Mouse (Mus musculus) intestine, postnatal 0 days (tissue): ENCODE results near the gene Tmem251. TPM values are rescaled to one million over a fixed set of nuclear protein-coding genes. Genes with fewer than 3 reads are reported as not detected.

Experiments used
- ATAC-seq: fragments of 200-750 bp; cut with Nextera tagmentation; 2 replicates; pipeline ENCODE4 v1.8.0; 2017; ENCODE audit warnings: mild to moderate bottlenecking, moderate TSS enrichment, moderate library complexity
- H3K27ac ChIP-seq: fragments of 300-500 bp; sonication (generic); 2 replicates; pipeline ENCODE4 v1.5.1; 2014; ENCODE audit warnings: mild to moderate bottlenecking, low read depth, low read length, moderate library complexity
- H3K27me3 ChIP-seq: fragments of 300-500 bp; sonication (generic); replicated peaks from 2 replicates; pipeline ENCODE4 v1.6.1; 2014; ENCODE audit warnings: low read length, mixed read lengths; ENCODE audit not compliant: control insufficient read depth, insufficient read depth
- H3K36me3 ChIP-seq: fragments of 300-500 bp; sonication (generic); 2 replicates; pipeline ENCODE4 v1.6.1; 2014; ENCODE audit warnings: mild to moderate bottlenecking, moderate library complexity; ENCODE audit not compliant: control insufficient read depth, insufficient read depth
- H3K4me1 ChIP-seq: fragments of 300-500 bp; sonication (generic); replicated peaks from 2 replicates; pipeline ENCODE4 v1.6.1; 2014; ENCODE audit warnings: antibody characterized with exemption, low read length, mixed read lengths; ENCODE audit not compliant: control insufficient read depth, insufficient read depth
- H3K4me2 ChIP-seq: fragments of 300-500 bp; sonication (generic); replicated peaks from 2 replicates; pipeline ENCODE4 v1.6.1; 2014; ENCODE audit warnings: low read depth, mild to moderate bottlenecking, moderate library complexity
- H3K4me3 ChIP-seq: fragments of 300-500 bp; sonication (generic); 2 replicates; pipeline ENCODE4 v1.5.1; 2014; ENCODE audit warnings: low read depth, low read length
- H3K9ac ChIP-seq: fragments of 300-500 bp; sonication (generic); 2 replicates; pipeline ENCODE4 v1.6.1; 2014; ENCODE audit warnings: mild to moderate bottlenecking, low read depth, low read length
- H3K9me3 ChIP-seq: fragments of 300-500 bp; sonication (generic); 2 replicates; pipeline ENCODE4 v1.6.1; 2016; ENCODE audit warnings: mixed run types; ENCODE audit not compliant: control insufficient read depth
- CTCF ChIP-seq: sonication (generic); IDR thresholded peaks from 2 replicates; pipeline ENCODE4 v1.5.1; 2016; ENCODE audit warnings: low read depth, mild to moderate bottlenecking, control low read depth, antibody characterized with exemption, moderate library complexity
- WGBS: fragments of 180-500 bp; shearing (Covaris S2); extraction: QIAGEN DNeasy Blood & Tissue Kit; methylation state at CpG from one replicate; pipeline ENCODE4 v1.1.7; 2014; 5-methylcytosine and 5-hydroxymethylcytosine counted together
- polyA plus RNA-seq: library from polyadenylated mRNA; unstranded; fragments of >200 nt; fragmentation: Nextera tagmentation; extraction: Ambion mirVana; gene quantifications from 2 replicates; pipeline ENCODE4 v1.2.1, GENCODE M21; 2015

Tmem251 gene
- polyA plus RNA-seq, 1 experiment from 2014 or later = 22.7 TPM

- Histone ChIP-seq H3K27me3 (no peaks in the 10 kb centered on the region), H3K4me3 (no peak overlapping the region), H3K9me3 (no peaks in the 10 kb centered on the region), H3K4me2 (peak overlapping the region; percentile 13), H3K27ac (peak overlapping the region; percentile 76; the same call in 1 of the 2 replicates), H3K4me1 (peaks cover 42% of the 10 kb centered on the region), H3K36me3 (no peaks in the 10 kb centered on the region), H3K9ac (no peak overlapping the region)
- no peak for ATAC-seq
- no peak for TF ChIP-seq CTCF
- 60% methylated on average over 1 of the region's 1 CpGs for WGBS
Observed at GRCm38 (mm10) chr12:102699156-102699555, 44.4 kb upstream of the Tmem251 start.

GRCm38 (mm10) chr12:102700453-102700852 lies 43.1 kb upstream of the Tmem251 start:
- TF ChIP-seq CTCF = no peak
- Histone ChIP-seq H3K27me3 (no peaks in the 10 kb centered on the region), H3K9me3 (no peaks in the 10 kb centered on the region), H3K4me3 (no peak overlapping the region), H3K36me3 (no peaks in the 10 kb centered on the region), H3K27ac (no peak overlapping the region), H3K4me2 (0 out of 2 replicates have a peak overlapping the region, but pooled peaks have one; percentile 25), H3K4me1 (peaks cover 43% of the 10 kb centered on the region), H3K9ac (no peak overlapping the region)
- no peak for ATAC-seq
- 62% methylated on average over 12 of the region's 12 CpGs for WGBS

GRCm38 (mm10) chr12:102701691-102702207 lies 41.8 kb upstream of the Tmem251 start:
- peak overlapping the region; percentile 93 for H3K4me2 ChIP-seq

GRCm38 (mm10) chr12:102702356-102703110 lies 41.0 kb upstream of the Tmem251 start:
- ATAC-seq = no peak
- H3K9ac ChIP-seq = peak overlapping the region; percentile 48; the same call in 1 of the 2 replicates
- H3K36me3 ChIP-seq = no peaks in the 10 kb centered on the region
- peak overlapping the region; percentile 82 for H3K4me3 ChIP-seq
- peak overlapping the region; percentile 93 for H3K4me2 ChIP-seq
- WGBS = 10% methylated on average over 15 of the region's 15 CpGs
- H3K9me3 ChIP-seq = no peaks in the 10 kb centered on the region
- peaks cover 34% of the 10 kb centered on the region for H3K4me1 ChIP-seq
- peak; percentile 80 for TF ChIP-seq CTCF
- H3K27me3 ChIP-seq = no peaks in the 10 kb centered on the region
- H3K27ac ChIP-seq = peak overlapping the region; percentile 92

More at GRCm38 (mm10) chr12:102701691-102702207, 41.8 kb upstream of the Tmem251 start:
- Histone ChIP-seq H3K4me3 (peak overlapping the region; percentile 82), H3K27me3 (no peaks in the 10 kb centered on the region), H3K9ac (no peak overlapping the region), H3K36me3 (no peaks in the 10 kb centered on the region), H3K27ac (peak overlapping the region; percentile 11; the same call in 1 of the 2 replicates), H3K4me1 (peaks cover 42% of the 10 kb centered on the region), H3K9me3 (no peaks in the 10 kb centered on the region)
- 66% methylated on average over 5 of the region's 5 CpGs for WGBS
- no peak for TF ChIP-seq CTCF
- ATAC-seq = no peak

DNA sequence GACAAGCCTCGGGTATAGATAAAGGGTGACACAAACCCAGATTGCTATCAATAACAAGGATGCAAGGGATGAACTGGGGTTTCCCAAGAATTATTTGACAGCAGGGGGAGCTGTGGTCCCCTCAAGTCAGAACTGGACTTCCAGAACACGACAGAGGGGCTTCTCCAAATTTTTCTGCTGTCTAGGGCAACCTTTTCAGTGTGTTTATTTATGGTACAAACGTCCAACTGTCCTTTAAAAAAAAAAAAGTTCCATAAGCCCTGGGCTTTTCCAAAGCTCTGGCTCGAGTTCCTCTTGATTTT lies 40.5 kb upstream of the Tmem251 start:
- TF ChIP-seq CTCF = peak; percentile 65
- WGBS = 9% methylated on average over 4 of the region's 4 CpGs
- no peaks in the 10 kb centered on the region for H3K36me3 ChIP-seq
- H3K9ac ChIP-seq = peak overlapping the region; percentile 93
- H3K4me1 ChIP-seq = peaks cover 29% of the 10 kb centered on the region
- no peaks in the 10 kb centered on the region for H3K9me3 ChIP-seq
- peak overlapping the region; percentile 92 for H3K27ac ChIP-seq
- peak overlapping the region; percentile 93 for H3K4me2 ChIP-seq
- peak overlapping the region; percentile 82 for H3K4me3 ChIP-seq
- no peaks in the 10 kb centered on the region for H3K27me3 ChIP-seq
- no peak for ATAC-seq

- Histone ChIP-seq H3K4me3 (peak overlapping the region; percentile 82), H3K27ac (peak overlapping the region; percentile 92), H3K4me1 (peaks cover 25% of the 10 kb centered on the region), H3K9ac (peak overlapping the region; percentile 93), H3K4me2 (peak overlapping the region; percentile 93), H3K9me3 (no peaks in the 10 kb centered on the region), H3K27me3 (no peaks in the 10 kb centered on the region), H3K36me3 (no peaks in the 10 kb centered on the region)
- WGBS = 51% methylated on average over 6 of the region's 6 CpGs
- ATAC-seq = no peak
- TF ChIP-seq CTCF = no peak
Observed at GRCm38 (mm10) chr12:102703441-102703840, 40.1 kb upstream of the Tmem251 start.
